Mouse (Mus musculus) right cerebral cortex, adult 2 months (tissue): ENCODE results near the gene Bglap2.
"Not testable (repeated sequence)": the region's sequence is repeated elsewhere in the genome, so short reads cannot be mapped to it uniquely, and the experiment has no call there.

ENCODE experiments used
- DNase-seq, 2 experiments: peaks; one replicate each; pipeline ENCODE4 v3.0.0; 2021 to 2022; ENCODE audit warnings: low spot score in 2 of 2

Gene Bglap2

GRCm38 (mm10) chr3:88378599-88378998, at the start of gene Bglap2:
TSS of gene Bglap2 (minus strand) at chr3:88378699.
- DNase-seq = not testable (repeated sequence)

GRCm38 (mm10) chr3:88427342-88427905, 48.9 kb upstream of the Bglap2 start:
- no peak for DNase-seq

GRCm38 (mm10) chr3:88425708-88426420, 47.4 kb upstream of the Bglap2 start:
- no peak for DNase-seq

- no peak for DNase-seq
These were observed 46.8 kb upstream of the Bglap2 start for GRCm38 (mm10) chr3:88425330-88425689.

GRCm38 (mm10) chr3:88424605-88425329, 46.3 kb upstream of the Bglap2 start, which contains the start of gene Slc25a44:
TSS of gene Slc25a44 (minus strand) at chr3:88425139.
- peak; percentile 96 to 97 for DNase-seq

GRCm38 (mm10) chr3:88422020-88422720, 43.7 kb upstream of the Bglap2 start:
- DNase-seq = peak in 1 of 2 experiments; percentile 34

- no peak for DNase-seq
These were observed 42.3 kb upstream of the Bglap2 start for GRCm38 (mm10) chr3:88420771-88421170.

- DNase-seq = no peak
These were observed 39.5 kb upstream of the Bglap2 start for GRCm38 (mm10) chr3:88418016-88418415.

- no peak for DNase-seq
These were observed 37.2 kb upstream of the Bglap2 start for GRCm38 (mm10) chr3:88415668-88416067.

GRCm38 (mm10) chr3:88412636-88413035, 34.1 kb upstream of the Bglap2 start:
- DNase-seq = no peak

GRCm38 (mm10) chr3:88411681-88412080, 33.2 kb upstream of the Bglap2 start:
- no peak for DNase-seq

- no peak for DNase-seq
These were observed 32.1 kb upstream of the Bglap2 start for GRCm38 (mm10) chr3:88410645-88411031.

GRCm38 (mm10) chr3:88409741-88410644, 31.5 kb upstream of the Bglap2 start, which contains the start of gene Pmf1:
TSS of gene Pmf1 (minus strand) at chr3:88410331.
- peak; percentile 85 to 89 for DNase-seq

- DNase-seq = no peak
These were observed 30.5 kb upstream of the Bglap2 start for GRCm38 (mm10) chr3:88408953-88409352.

GRCm38 (mm10) chr3:88407529-88407928, 29.0 kb upstream of the Bglap2 start:
- no peak for DNase-seq

- DNase-seq = peak; percentile 75 to 77
These were observed 28.6 kb upstream of the Bglap2 start for GRCm38 (mm10) chr3:88407090-88407489.

GRCm38 (mm10) chr3:88403522-88404230, 25.2 kb upstream of the Bglap2 start:
- no peak for DNase-seq

- DNase-seq = no peak
These were observed 20.2 kb upstream of the Bglap2 start for GRCm38 (mm10) chr3:88398666-88399065.

- no peak for DNase-seq
These were observed 17.2 kb upstream of the Bglap2 start for GRCm38 (mm10) chr3:88395742-88396141.

- DNase-seq = no peak
These were observed 16.8 kb upstream of the Bglap2 start for GRCm38 (mm10) chr3:88395288-88395687.
